Mouse (Mus musculus) stomach, postnatal 0 days (tissue): ENCODE measurements around the gene Mrpl44.

ENCODE experiments used
- CTCF ChIP-seq: IDR thresholded peaks from 2 replicates; pipeline ENCODE4 v1.5.1; 2016; ENCODE audit warnings: antibody characterized with exemption, low read depth, mild to moderate bottlenecking, moderate library complexity
- EP300 ChIP-seq: optimal IDR thresholded peaks from 2 replicates; pipeline ENCODE3; 2016; ENCODE audit warnings: antibody characterized with exemption

DNA sequence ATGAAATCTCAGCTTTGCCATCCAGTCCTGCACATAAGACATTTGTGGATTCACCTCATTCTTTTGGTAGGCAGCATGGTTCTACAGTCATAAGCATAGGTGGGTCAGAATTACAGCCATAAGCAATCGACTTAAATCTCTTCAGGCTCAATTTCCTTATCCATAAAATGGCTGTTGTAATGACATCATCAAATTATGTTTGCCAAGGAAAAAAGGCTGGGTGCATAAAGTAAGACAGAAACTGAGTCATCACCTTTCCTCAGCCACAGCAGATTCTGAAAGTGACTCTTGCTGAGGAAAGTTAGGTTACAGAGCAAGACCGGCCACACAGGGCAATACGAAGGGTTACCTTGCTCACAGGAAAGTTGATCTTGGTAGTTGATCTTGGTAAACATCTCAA, 39.4 kb upstream of the Mrpl44 start:
- TF ChIP-seq CTCF (no peak), EP300 (no peak)
